Comparison of ENCODE assay signal across 8 mouse cellular contexts in the genomic region with DNA sequence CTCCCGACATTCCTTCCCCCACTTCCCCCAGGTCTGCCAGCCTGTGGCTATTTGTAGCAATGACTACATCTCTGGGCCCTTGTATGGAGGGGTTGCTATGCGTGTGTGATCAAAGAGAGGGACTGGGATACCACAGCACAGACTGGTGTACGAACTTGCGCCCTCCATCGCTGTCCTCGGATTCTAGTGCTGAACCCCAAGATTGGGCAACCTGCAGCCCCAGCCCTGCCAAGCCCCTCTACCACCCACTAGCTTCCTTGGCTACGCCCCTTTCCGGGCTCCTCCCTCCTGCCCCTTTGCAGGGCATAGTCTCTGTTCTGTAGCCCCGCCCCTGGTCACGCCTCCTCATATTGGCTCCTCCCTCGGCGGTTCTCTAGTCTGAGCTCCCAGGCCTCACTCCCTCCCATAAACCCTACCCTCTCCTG. TPM values are rescaled to one million over a fixed set of nuclear protein-coding genes. Genes with fewer than 3 reads are reported as not detected.
A peak's percentile ranks its signal among the peaks of the same experiment; 100 is the strongest.
DNase-seq lines count a peak whose midpoint lies in the region; ATAC-seq lines count a peak whose summit lies in the region.

Gene Slc8a2, plus strand, starts transcription at position 406 of the 425 bp plus-strand sequence.

- 1% methylated on average over 12 of the region's 12 CpGs for WGBS in embryonic facial prominence, embryonic 10.5 days
- 2% methylated on average over 12 of the region's 12 CpGs for WGBS in limb, embryonic 11.5 days
- WGBS in midbrain, embryonic 13.5 days, result 2% methylated on average over 12 of the region's 12 CpGs

- H3K9me3 ChIP-seq in embryonic facial prominence, embryonic 10.5 days, result no peaks in the 10 kb centered on the region
- H3K9me3 ChIP-seq in limb, embryonic 11.5 days (ENCODE audit: control insufficient read depth, low read length), result no peaks in the 10 kb centered on the region
- H3K9me3 ChIP-seq in midbrain, embryonic 13.5 days, result no peaks in the 10 kb centered on the region

- H3K9ac ChIP-seq in limb, embryonic 11.5 days (ENCODE audit: low read length), result peak within 1 kb of the TSS; percentile 59
- peak within 1 kb of the TSS; percentile 83 for H3K9ac ChIP-seq in midbrain, embryonic 13.5 days (replicated peaks)

- H3K27ac ChIP-seq in embryonic facial prominence, embryonic 10.5 days (replicated peaks), result peak within 1 kb of the TSS; percentile 81
- no peak within 1 kb of the TSS for H3K27ac ChIP-seq in limb, embryonic 11.5 days (replicated peaks; ENCODE audit: low read depth, low read length)
- peak within 1 kb of the TSS; percentile 80 for H3K27ac ChIP-seq in midbrain, embryonic 13.5 days

- peaks cover 20% of the 10 kb centered on the region; the same call in 1 of the 2 replicates for H3K36me3 ChIP-seq in embryonic facial prominence, embryonic 10.5 days (replicated peaks)
- no peaks in the 10 kb centered on the region for H3K36me3 ChIP-seq in limb, embryonic 11.5 days (ENCODE audit: control insufficient read depth, insufficient read depth, low read length)
- H3K36me3 ChIP-seq in midbrain, embryonic 13.5 days, result peaks cover 21% of the 10 kb centered on the region

- H3K4me2 ChIP-seq in limb, embryonic 11.5 days (ENCODE audit: low read depth, severe bottlenecking), result peak within 1 kb of the TSS; percentile 82
- H3K4me2 ChIP-seq in midbrain, embryonic 13.5 days (replicated peaks), result peak within 1 kb of the TSS; percentile 74

- ATAC-seq in limb, embryonic 11.5 days (ENCODE audit: insufficient number of reproducible peaks, low FRiP score, low TSS enrichment, low read depth), result peak; percentile 77
- no peak; the same call in 1 of the 2 replicates for ATAC-seq in midbrain, embryonic 13.5 days

- peak within 1 kb of the TSS; percentile 66 for H3K4me3 ChIP-seq in embryonic facial prominence, embryonic 10.5 days
- peak within 1 kb of the TSS; percentile 54 for H3K4me3 ChIP-seq in limb, embryonic 11.5 days (ENCODE audit: low read depth, low read length)
- H3K4me3 ChIP-seq in midbrain, embryonic 13.5 days (replicated peaks), result peak within 1 kb of the TSS; percentile 62

- peak; percentile 91 for DNase-seq in layer of hippocampus, adult 11-12 months (ENCODE audit: low spot score)
- no peak for DNase-seq in layer of hippocampus, adult 9-10 months (ENCODE audit: low spot score)
- peak; percentile 88 for DNase-seq in embryonic facial prominence, embryonic 10.5 days (ENCODE audit: low spot score)
- peak; percentile 78 to 85 for DNase-seq in heart, adult 18-20 months
- DNase-seq in kidney, adult 18-20 months, result peak; percentile 60
- DNase-seq in limb, embryonic 11.5 days (ENCODE audit: low spot score), result peak; percentile 85
- peak; percentile 50 to 52 for DNase-seq in spleen, postnatal 36 days (ENCODE audit: low spot score in 2 of 2)

- peaks cover 37% of the 10 kb centered on the region for H3K4me1 ChIP-seq in embryonic facial prominence, embryonic 10.5 days
- H3K4me1 ChIP-seq in limb, embryonic 11.5 days (ENCODE audit: control insufficient read depth, insufficient read depth, low read length), result peaks cover 6% of the 10 kb centered on the region; the same call in 1 of the 2 replicates
- peaks cover 57% of the 10 kb centered on the region for H3K4me1 ChIP-seq in midbrain, embryonic 13.5 days (replicated peaks)

- peaks cover 22% of the 10 kb centered on the region for H3K27me3 ChIP-seq in embryonic facial prominence, embryonic 10.5 days (replicated peaks; ENCODE audit: low read depth, poor library complexity, severe bottlenecking)
- H3K27me3 ChIP-seq in limb, embryonic 11.5 days (ENCODE audit: control insufficient read depth, insufficient read depth, low read length), result no peaks in the 10 kb centered on the region; the same call in 1 of the 2 replicates
- no peaks in the 10 kb centered on the region for H3K27me3 ChIP-seq in midbrain, embryonic 13.5 days

RNA-seq across cellular contexts. Expression of gene Slc8a2, which starts in this region (rescaled TPM):
- polyA plus RNA-seq in embryonic facial prominence, embryonic 10.5 days (2016; fragmentation: Nextera tagmentation; extraction: Ambion mirVana), result 0.16 and 0.20 TPM in 2 replicates
- under 1 TPM; 0.72 to 0.85 TPM for total RNA-seq in heart, adult 18-20 months (2021)
- polyA plus RNA-seq in limb, embryonic 11.5 days (2014; fragmentation: Nextera tagmentation; extraction: Ambion mirVana), result 0.10 and 0.12 TPM in 2 replicates
- polyA plus RNA-seq in midbrain, embryonic 13.5 days (2015; fragmentation: Nextera tagmentation; extraction: Ambion mirVana), result 0.66 and 1.1 TPM in 2 replicates

Comparison
In these comparisons a context has a peak if more than half of its experiments do, and no peak if none do; other contexts are left out.
1. Peak in DNase-seq, H3K4me3 ChIP-seq and H3K27ac ChIP-seq in embryonic facial prominence, embryonic 10.5 days; RNA of the gene not detected or under 1 TPM.
2. Peak in DNase-seq in heart, adult 18-20 months; RNA of the gene not detected or under 1 TPM.
3. Peak in DNase-seq, ATAC-seq, H3K4me3 ChIP-seq, H3K9ac ChIP-seq and H3K4me2 ChIP-seq in limb, embryonic 11.5 days; RNA of the gene not detected or under 1 TPM.